Mouse (Mus musculus) testis, adult 2 months (tissue): Measurements from ENCODE around the gene Jazf1.

ENCODE experiments used
- CTCF ChIP-seq: fragments of 200-500 bp; IDR thresholded peaks from 2 replicates; pipeline ENCODE4 v1.5.1; 2012; ENCODE audit warnings: low read depth, mild to moderate bottlenecking, inconsistent platforms, low read length, moderate library complexity; ENCODE audit not compliant: control insufficient read depth, insufficient read depth, insufficient replicate concordance
- POLR2A ChIP-seq: fragments of 200-500 bp; IDR thresholded peaks from 2 replicates; pipeline ENCODE4 v1.6.1; 2012; ENCODE audit warnings: low read depth, mild to moderate bottlenecking, inconsistent platforms, low read length, moderate library complexity; ENCODE audit not compliant: control insufficient read depth

- TF ChIP-seq POLR2A = no peak
- TF ChIP-seq CTCF = no peak
Measured at GRCm38 (mm10) chr6:52925458-52926042, 142.9 kb downstream of the Jazf1 start.
